Mouse (Mus musculus) layer of hippocampus, postnatal 25 days (tissue): Measurements from ENCODE around the gene B4galnt1. TPM values are rescaled to one million over a fixed set of nuclear protein-coding genes. Genes with fewer than 3 reads are reported as not detected.
"Not testable (repeated sequence)": the region's sequence is repeated elsewhere in the genome, so short reads cannot be mapped to it uniquely, and the experiment has no call there.

ENCODE experiments used
- DNase-seq, 2 experiments: peaks; one replicate each; pipeline ENCODE4 v3.0.0; 2022; ENCODE audit warnings: mixed read lengths in 2 of 2, low spot score in 1 of 2; ENCODE audit errors: extremely low spot score in 1 of 2
- total RNA-seq, 2 experiments: library from RNA; stranded (reverse); gene quantifications; 2 replicates each; pipeline ENCODE4 v1.2.3; 2021

Gene B4galnt1
- 100 to 1,000 TPM; 113 to 114 TPM for total RNA-seq

GRCm38 (mm10) chr10:127164631-127165353, at the start of gene B4galnt1:
B4galnt1 (plus strand) TSS chr10:127165225.
- DNase-seq: peak; percentile 70 to 75

- no peak for DNase-seq
These were observed 46.6 kb upstream of the B4galnt1 start for GRCm38 (mm10) chr10:127118470-127118869.

GRCm38 (mm10) chr10:127119229-127119628, 45.8 kb upstream of the B4galnt1 start:
- DNase-seq: no peak

- peak in 1 of 2 experiments; percentile 8 for DNase-seq
These were observed 44.5 kb upstream of the B4galnt1 start for GRCm38 (mm10) chr10:127120301-127121065.

- DNase-seq: peak; percentile 75 to 82
These were observed 44.0 kb upstream of the B4galnt1 start, which contains the start of gene Os9 for GRCm38 (mm10) chr10:127121066-127121477. Os9 (minus strand) TSS chr10:127121131.

GRCm38 (mm10) chr10:127122018-127122417, 43.0 kb upstream of the B4galnt1 start:
- DNase-seq: no peak

GRCm38 (mm10) chr10:127122784-127123435, 42.1 kb upstream of the B4galnt1 start:
- peak in 1 of 2 experiments; percentile 37 for DNase-seq

GRCm38 (mm10) chr10:127123436-127123805, 41.6 kb upstream of the B4galnt1 start:
- peak; percentile 58 to 78 for DNase-seq

GRCm38 (mm10) chr10:127125210-127126001, 39.6 kb upstream of the B4galnt1 start:
- peak in 1 of 2 experiments; percentile 20 for DNase-seq

GRCm38 (mm10) chr10:127126579-127126978, 38.4 kb upstream of the B4galnt1 start:
- DNase-seq: no peak

GRCm38 (mm10) chr10:127127711-127128279, 37.2 kb upstream of the B4galnt1 start:
- DNase-seq: no peak

GRCm38 (mm10) chr10:127129431-127129830, 35.6 kb upstream of the B4galnt1 start:
- DNase-seq: no peak

- no peak for DNase-seq
These were observed 32.6 kb upstream of the B4galnt1 start for GRCm38 (mm10) chr10:127132469-127132868.

GRCm38 (mm10) chr10:127134394-127135035, 30.5 kb upstream of the B4galnt1 start:
- DNase-seq: not testable (repeated sequence)

GRCm38 (mm10) chr10:127135118-127135836, 29.7 kb upstream of the B4galnt1 start:
- DNase-seq: no peak

- DNase-seq: no peak
These were observed 28.5 kb upstream of the B4galnt1 start for GRCm38 (mm10) chr10:127136510-127136909.

- no peak for DNase-seq
These were observed 27.1 kb upstream of the B4galnt1 start for GRCm38 (mm10) chr10:127137896-127138295.

GRCm38 (mm10) chr10:127138328-127139141, 26.5 kb upstream of the B4galnt1 start:
- no peak for DNase-seq
